Mouse (Mus musculus) forebrain, embryonic 16.5 days (tissue): ENCODE measurements around the gene Cux1. TPM values are rescaled to one million over a fixed set of nuclear protein-coding genes. Genes with fewer than 3 reads are reported as not detected.
"Not testable (repeated sequence)": the region's sequence is repeated elsewhere in the genome, so short reads cannot be mapped to it uniquely, and the experiment has no call there.

Source experiments
- ATAC-seq: fragments of 200-750 bp; cut with Nextera tagmentation; 2 replicates; pipeline ENCODE4 v1.8.0; 2017; ENCODE audit warnings: mild to moderate bottlenecking, moderate library complexity
- H3K27ac ChIP-seq: fragments of 300-500 bp; sonication (generic); 2 replicates; pipeline ENCODE4 v1.5.1; 2014; ENCODE audit warnings: low read length, control low read depth
- H3K27me3 ChIP-seq: fragments of 300-500 bp; sonication (generic); replicated peaks from 2 replicates; pipeline ENCODE4 v1.6.1; 2014; ENCODE audit warnings: low read length; ENCODE audit not compliant: control insufficient read depth, insufficient read depth
- H3K36me3 ChIP-seq: fragments of 300-500 bp; sonication (generic); 2 replicates; pipeline ENCODE4 v1.6.1; 2014; ENCODE audit not compliant: control insufficient read depth, insufficient read depth
- H3K4me1 ChIP-seq: fragments of 300-500 bp; sonication (generic); replicated peaks from 2 replicates; pipeline ENCODE4 v1.6.1; 2014; ENCODE audit warnings: low read length; ENCODE audit not compliant: control insufficient read depth, insufficient read depth
- H3K4me2 ChIP-seq: fragments of 300-500 bp; sonication (generic); 2 replicates; pipeline ENCODE4 v1.6.1; 2014; ENCODE audit warnings: mild to moderate bottlenecking, low read length, control low read depth
- H3K4me3 ChIP-seq: fragments of 300-500 bp; sonication (generic); replicated peaks from 2 replicates; pipeline ENCODE4 v1.5.1; 2014; ENCODE audit warnings: mild to moderate bottlenecking, low read length, control low read depth
- H3K9ac ChIP-seq: fragments of 300-500 bp; sonication (generic); replicated peaks from 2 replicates; pipeline ENCODE4 v1.6.1; 2014; ENCODE audit warnings: low read depth, low read length, control low read depth
- H3K9me3 ChIP-seq: fragments of 300-500 bp; sonication (generic); 2 replicates; pipeline ENCODE4 v1.6.1; 2016; ENCODE audit warnings: low read length; ENCODE audit not compliant: control insufficient read depth
- WGBS: fragments of 180-500 bp; shearing (Covaris S2); extraction: QIAGEN DNeasy Blood & Tissue Kit; methylation state at CpG from one replicate; pipeline ENCODE4 v1.1.7; 2014; 5-methylcytosine and 5-hydroxymethylcytosine counted together
- polyA plus RNA-seq: library from polyadenylated mRNA; unstranded; fragments of >200 nt; fragmentation: Nextera tagmentation; extraction: Ambion mirVana; gene quantifications from 2 replicates; pipeline ENCODE4 v1.2.1, GENCODE M21; 2015

Gene Cux1
- polyA plus RNA-seq, 1 experiment from 2014 or later: 138 TPM

- Histone ChIP-seq H3K4me2 (no peak overlapping the region), H3K9ac (no peak overlapping the region), H3K4me3 (no peak overlapping the region), H3K4me1 (no peaks in the 10 kb centered on the region), H3K27ac (no peak overlapping the region), H3K36me3 (peaks cover 16% of the 10 kb centered on the region), H3K27me3 (no peaks in the 10 kb centered on the region), H3K9me3 (no peaks in the 10 kb centered on the region)
- WGBS: 91% methylated on average over 18 of the region's 18 CpGs
- no peak for ATAC-seq
Observed at GRCm38 (mm10) chr5:136217004-136217665, 350.2 kb downstream of the Cux1 start.

- no peak overlapping the region for H3K27ac ChIP-seq
- H3K9ac ChIP-seq: no peak overlapping the region
- WGBS: 50% methylated on average over 5 of the region's 5 CpGs
- H3K4me3 ChIP-seq: no peak overlapping the region
- no peak for ATAC-seq
- H3K4me2 ChIP-seq: no peak overlapping the region
- H3K36me3 ChIP-seq: peaks cover 9% of the 10 kb centered on the region
- H3K4me1 ChIP-seq: no peaks in the 10 kb centered on the region
- H3K9me3 ChIP-seq: no peaks in the 10 kb centered on the region
- H3K27me3 ChIP-seq: no peaks in the 10 kb centered on the region
Observed at GRCm38 (mm10) chr5:136215958-136216357, 351.3 kb downstream of the Cux1 start.

- H3K36me3 ChIP-seq: peaks cover 9% of the 10 kb centered on the region
- ATAC-seq: no peak
- no peaks in the 10 kb centered on the region for H3K27me3 ChIP-seq
- H3K4me2 ChIP-seq: no peak overlapping the region
- H3K4me3 ChIP-seq: no peak overlapping the region
- H3K9me3 ChIP-seq: no peaks in the 10 kb centered on the region
- H3K27ac ChIP-seq: no peak overlapping the region
- 94% methylated on average over 3 of the region's 3 CpGs for WGBS
- H3K4me1 ChIP-seq: no peaks in the 10 kb centered on the region
- H3K9ac ChIP-seq: no peak overlapping the region
Observed at GRCm38 (mm10) chr5:136215211-136215610, 352.1 kb downstream of the Cux1 start.

DNA sequence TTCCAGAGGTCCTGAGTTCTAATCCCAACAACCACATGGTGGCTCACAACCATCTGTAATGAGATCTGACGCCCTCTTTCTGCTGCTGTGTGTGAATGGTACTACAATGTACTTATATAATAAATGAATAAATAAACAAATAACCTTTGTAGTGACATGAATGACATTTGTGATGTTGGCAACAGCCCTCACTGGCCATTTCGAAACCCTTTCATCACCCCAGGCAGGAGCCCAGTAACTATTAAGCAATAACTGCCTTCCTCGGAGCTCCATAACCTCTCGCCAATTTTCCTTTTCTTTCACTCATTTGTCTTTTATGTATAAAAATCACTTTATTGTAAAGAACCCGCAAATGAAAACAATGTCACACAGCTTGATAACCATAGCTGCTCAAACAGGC, 353.6 kb downstream of the Cux1 start:
- H3K27ac ChIP-seq: no peak overlapping the region
- no peaks in the 10 kb centered on the region for H3K4me1 ChIP-seq
- no peak overlapping the region for H3K4me3 ChIP-seq
- H3K9me3 ChIP-seq: no peaks in the 10 kb centered on the region
- peaks cover 4% of the 10 kb centered on the region for H3K36me3 ChIP-seq
- ATAC-seq: no peak
- 76% methylated on average over 5 of the region's 5 CpGs for WGBS
- H3K9ac ChIP-seq: no peak overlapping the region
- no peak overlapping the region for H3K4me2 ChIP-seq
- no peaks in the 10 kb centered on the region for H3K27me3 ChIP-seq

DNA sequence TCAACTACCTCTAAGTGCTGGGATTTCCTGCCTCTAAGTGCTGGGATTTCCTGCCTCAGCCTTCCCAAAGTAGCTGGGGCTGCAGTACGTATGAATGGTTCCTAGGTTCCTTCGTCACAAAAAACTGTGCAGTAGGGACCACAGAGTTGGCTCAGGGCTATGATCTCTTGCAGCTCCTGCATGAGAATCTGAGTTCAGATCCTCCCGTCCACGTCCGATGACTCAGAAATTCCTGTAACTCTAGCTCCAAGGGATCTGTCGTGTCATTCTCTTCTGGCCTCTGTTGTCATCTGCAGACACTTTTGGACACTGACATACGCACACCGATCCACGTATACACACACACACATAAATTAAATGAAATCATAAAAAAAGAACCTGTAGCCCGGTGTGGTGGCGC, 354.6 kb downstream of the Cux1 start:
- WGBS: 93% methylated on average over 11 of the region's 11 CpGs
- ATAC-seq: no peak
- Histone ChIP-seq H3K36me3 (no peaks in the 10 kb centered on the region), H3K9me3 (no peaks in the 10 kb centered on the region), H3K4me2 (no peak overlapping the region), H3K27ac (no peak overlapping the region), H3K9ac (no peak overlapping the region), H3K4me1 (no peaks in the 10 kb centered on the region), H3K27me3 (no peaks in the 10 kb centered on the region), H3K4me3 (no peak overlapping the region)

DNA sequence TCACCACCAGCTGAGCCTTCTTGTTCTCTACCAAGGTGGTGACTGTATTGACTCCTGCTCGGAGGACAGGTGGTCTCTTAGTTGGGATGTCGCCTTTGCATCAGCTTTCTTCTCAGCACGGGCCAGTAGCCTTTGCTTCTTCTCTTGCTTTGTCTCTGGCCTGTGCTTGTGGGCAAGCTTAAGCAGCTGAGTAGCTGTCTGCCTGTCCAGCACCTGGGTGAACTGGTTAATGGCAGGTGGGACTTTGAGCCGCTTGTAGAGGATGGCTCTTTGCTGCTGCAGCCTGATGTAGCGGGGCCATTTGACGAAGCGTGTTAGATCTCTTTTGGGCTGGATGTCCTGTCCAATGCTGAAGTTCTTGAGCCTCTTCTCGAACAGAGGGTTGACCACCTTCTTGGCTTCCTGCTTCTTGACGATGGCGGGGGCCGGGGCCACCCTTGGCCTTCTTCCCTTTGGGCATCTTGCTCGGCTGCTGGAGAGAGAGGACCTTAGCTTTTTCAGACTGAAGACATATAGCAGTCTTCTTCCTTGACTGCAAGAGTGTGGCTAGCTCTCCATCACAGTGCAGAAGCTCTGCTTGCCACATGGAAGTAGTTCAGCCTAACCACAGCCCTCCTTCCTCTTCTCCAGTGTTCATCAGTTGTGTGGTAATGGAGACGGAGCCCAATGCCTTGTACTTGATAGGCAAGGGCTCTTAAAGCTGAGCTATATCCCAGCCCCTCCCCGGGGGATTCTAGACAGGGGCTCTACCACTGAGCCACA, 355.8 kb downstream of the Cux1 start:
- not testable (repeated sequence) for H3K4me1 ChIP-seq, H3K4me2 ChIP-seq, ATAC-seq, H3K36me3 ChIP-seq, H3K27ac ChIP-seq, H3K9me3 ChIP-seq, H3K27me3 ChIP-seq, H3K9ac ChIP-seq, H3K4me3 ChIP-seq
- 90% methylated on average over 14 of the region's 14 CpGs for WGBS

DNA sequence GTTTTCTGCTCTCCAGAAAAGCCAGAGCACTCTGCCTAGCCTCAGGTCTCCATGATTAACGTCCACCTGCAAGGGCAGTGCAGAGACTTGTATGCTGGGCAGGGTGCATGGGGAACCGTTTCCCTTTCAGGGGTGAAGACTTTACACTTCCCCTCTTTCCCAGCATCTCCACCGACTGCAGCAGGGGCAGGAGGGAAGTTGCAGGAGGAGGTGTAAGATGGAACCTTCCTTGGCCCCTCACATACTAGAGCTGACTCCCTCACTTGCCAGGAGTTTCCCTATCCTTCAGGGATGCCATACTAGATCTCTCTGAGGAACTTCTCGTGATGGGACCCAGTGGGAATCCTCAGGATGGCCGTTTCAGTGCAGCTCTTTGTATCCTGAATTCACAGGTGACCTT, 356.7 kb downstream of the Cux1 start:
- no peaks in the 10 kb centered on the region for H3K36me3 ChIP-seq
- H3K9me3 ChIP-seq: no peaks in the 10 kb centered on the region
- 78% methylated on average over 5 of the region's 5 CpGs for WGBS
- no peak overlapping the region for H3K27ac ChIP-seq
- H3K4me1 ChIP-seq: no peaks in the 10 kb centered on the region
- H3K4me2 ChIP-seq: no peak overlapping the region
- H3K4me3 ChIP-seq: no peak overlapping the region
- H3K9ac ChIP-seq: no peak overlapping the region
- no peak for ATAC-seq
- H3K27me3 ChIP-seq: no peaks in the 10 kb centered on the region

DNA sequence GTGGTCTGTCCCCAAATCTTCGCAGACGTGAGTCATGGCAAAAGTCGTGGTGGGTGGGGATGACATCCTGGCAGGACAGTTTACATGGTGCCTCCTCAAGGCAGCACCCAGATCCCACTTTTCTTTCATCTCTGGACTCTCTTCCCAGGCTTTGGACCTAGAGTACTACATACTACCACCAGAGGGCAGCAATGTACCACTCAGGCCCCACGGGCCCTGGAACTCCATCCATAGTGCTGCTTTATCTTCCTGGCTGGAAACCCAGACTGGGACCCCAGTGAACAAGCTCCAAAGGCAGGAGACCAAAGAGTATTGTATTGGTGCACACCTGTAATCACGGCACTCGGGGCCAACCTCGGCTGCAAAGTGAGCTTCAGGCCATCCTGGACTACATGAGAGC, 365.5 kb downstream of the Cux1 start:
- H3K27ac ChIP-seq: no peak overlapping the region
- no peak overlapping the region for H3K4me3 ChIP-seq
- H3K9me3 ChIP-seq: no peaks in the 10 kb centered on the region
- H3K4me2 ChIP-seq: no peak overlapping the region
- peaks cover 14% of the 10 kb centered on the region for H3K4me1 ChIP-seq
- ATAC-seq: peak; percentile 51
- H3K9ac ChIP-seq: no peak overlapping the region
- H3K27me3 ChIP-seq: no peaks in the 10 kb centered on the region
- 24% methylated on average over 7 of the region's 7 CpGs for WGBS
- H3K36me3 ChIP-seq: no peaks in the 10 kb centered on the region; the same call in 1 of the 2 replicates

- Histone ChIP-seq H3K4me3 (peak overlapping the region; percentile 73), H3K9me3 (no peaks in the 10 kb centered on the region), H3K4me2 (peak overlapping the region; percentile 65), H3K36me3 (peaks cover 7% of the 10 kb centered on the region), H3K27me3 (no peaks in the 10 kb centered on the region), H3K9ac (peak overlapping the region; percentile 88), H3K4me1 (peaks cover 14% of the 10 kb centered on the region), H3K27ac (peak overlapping the region; percentile 13; the same call in 1 of the 2 replicates)
- ATAC-seq: no peak
- WGBS: 23% methylated on average over 11 of the region's 11 CpGs
Observed at GRCm38 (mm10) chr5:136199526-136199925, 367.8 kb downstream of the Cux1 start.
